Mouse (Mus musculus) frontal cortex, adult (tissue): ENCODE data around the gene Gspt1.

Experiments
- ATAC-seq: cut with Nextera tagmentation; 2 replicates; pipeline ENCODE4 v1.9.2; 2017; ENCODE audit warnings: mild to moderate bottlenecking, moderate library complexity, mixed read lengths; ENCODE audit not compliant: low TSS enrichment

The Gspt1 gene

GRCm38 (mm10) chr16:11202571-11203554 is 51.3 kb downstream of the Gspt1 start, which contains the start of gene Rsl1d1:
Rsl1d1 (minus strand) TSS chr16:11203331.
- ATAC-seq: peak; percentile 99

DNA sequence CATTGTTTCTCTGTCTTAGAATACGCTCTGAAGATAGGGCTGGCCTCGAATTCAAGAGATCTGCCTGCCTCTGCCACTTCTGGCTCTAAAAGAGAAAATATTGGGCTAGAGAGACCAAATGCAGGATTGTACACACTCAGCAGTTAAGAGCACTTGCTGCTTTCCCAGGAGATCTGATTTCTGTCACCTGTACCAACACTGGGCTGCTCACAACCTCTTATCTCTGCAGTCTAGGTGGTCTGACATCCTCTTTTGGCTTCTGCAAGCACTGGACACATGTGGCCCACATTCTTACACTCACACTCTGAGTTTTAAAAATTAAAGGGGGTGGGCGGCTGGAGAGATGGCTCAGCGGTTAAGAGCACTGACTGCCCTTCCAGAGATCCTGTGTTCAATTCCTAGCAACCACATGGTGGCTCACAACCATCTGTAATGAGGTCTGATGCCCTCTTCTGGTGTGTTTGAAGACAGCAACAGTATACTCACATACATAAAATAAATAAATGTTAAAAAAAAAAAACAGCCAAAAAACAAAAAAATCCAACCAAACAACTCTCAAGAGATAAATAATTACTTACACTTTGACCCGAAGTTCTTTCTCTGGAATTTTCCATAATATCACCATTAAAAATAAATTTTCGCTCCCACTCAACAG is 52.3 kb downstream of the Gspt1 start:
- ATAC-seq: no peak

- no peak for ATAC-seq
Measured at GRCm38 (mm10) chr16:11200247-11200646, 53.9 kb downstream of the Gspt1 start.

GRCm38 (mm10) chr16:11198467-11198866 is 55.7 kb downstream of the Gspt1 start:
- ATAC-seq: no peak

DNA sequence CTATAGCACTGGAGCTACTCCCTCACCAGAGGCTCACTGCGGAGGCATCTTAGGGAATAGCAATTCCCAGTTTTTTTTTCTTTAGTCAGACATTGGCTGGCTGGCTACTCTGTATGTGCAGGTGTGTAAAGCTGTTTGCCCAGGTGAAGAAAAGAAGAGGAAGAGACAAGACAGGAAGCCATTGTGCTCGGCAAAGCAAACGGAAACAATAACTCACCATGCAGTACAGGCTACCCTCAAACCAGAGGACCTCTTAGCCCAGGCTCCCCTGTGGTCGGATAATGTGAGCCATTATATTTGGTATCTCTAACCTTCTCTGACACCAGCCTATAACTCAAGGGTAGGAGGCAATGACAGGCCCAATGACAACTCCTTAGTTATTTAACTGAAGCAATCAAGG is 57.1 kb downstream of the Gspt1 start:
- ATAC-seq: no peak

DNA sequence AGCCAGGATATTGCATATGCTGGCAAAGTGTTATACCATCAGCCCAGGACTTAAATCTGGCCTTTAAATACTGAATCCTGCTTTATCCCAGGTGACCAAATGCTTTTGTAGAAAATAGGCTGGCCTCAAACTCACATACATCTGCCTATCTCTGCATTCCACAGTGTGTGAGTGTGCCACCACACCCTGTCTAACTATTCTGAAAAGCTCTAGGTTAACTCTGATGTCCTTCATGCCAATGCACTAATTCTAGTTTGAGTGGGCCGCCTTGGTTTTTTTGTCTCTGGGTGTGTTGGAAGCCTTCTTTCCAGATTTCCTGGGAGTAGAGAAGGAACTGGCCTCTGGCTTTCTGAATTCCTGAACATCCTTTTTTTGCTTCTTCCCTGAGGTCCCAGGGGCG is 60.9 kb downstream of the Gspt1 start:
- no peak for ATAC-seq

GRCm38 (mm10) chr16:11190150-11190549 is 64.0 kb downstream of the Gspt1 start:
- ATAC-seq: peak; percentile 65; the same call in 1 of the 2 replicates

DNA sequence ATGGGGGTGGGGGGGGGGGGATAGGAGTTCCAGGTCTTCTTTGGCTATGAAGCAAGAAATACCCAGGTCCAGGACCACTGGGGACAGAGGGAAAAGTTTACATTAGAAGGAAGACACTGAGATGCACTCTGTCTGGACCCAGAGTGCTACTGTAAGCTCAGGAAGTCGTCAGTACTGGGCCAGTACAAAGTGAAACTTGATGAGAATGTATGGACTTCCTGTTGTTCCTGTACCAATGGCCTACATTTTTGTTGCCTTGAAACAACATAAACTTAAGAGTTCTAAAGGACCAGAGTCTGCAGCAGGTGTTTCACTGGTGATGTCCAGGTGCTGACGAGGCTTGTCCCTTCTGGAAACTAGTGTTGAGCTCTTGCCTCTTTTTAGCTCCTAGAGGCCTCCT is 76.7 kb downstream of the Gspt1 start:
- ATAC-seq: no peak

- ATAC-seq: no peak
Measured at GRCm38 (mm10) chr16:11176884-11177244, 77.3 kb downstream of the Gspt1 start.

- peak; percentile 95 for ATAC-seq
Measured at GRCm38 (mm10) chr16:11176208-11176883, 77.8 kb downstream of the Gspt1 start, which contains the start of gene Zc3h7a. Zc3h7a (minus strand) TSS chr16:11176393.

DNA sequence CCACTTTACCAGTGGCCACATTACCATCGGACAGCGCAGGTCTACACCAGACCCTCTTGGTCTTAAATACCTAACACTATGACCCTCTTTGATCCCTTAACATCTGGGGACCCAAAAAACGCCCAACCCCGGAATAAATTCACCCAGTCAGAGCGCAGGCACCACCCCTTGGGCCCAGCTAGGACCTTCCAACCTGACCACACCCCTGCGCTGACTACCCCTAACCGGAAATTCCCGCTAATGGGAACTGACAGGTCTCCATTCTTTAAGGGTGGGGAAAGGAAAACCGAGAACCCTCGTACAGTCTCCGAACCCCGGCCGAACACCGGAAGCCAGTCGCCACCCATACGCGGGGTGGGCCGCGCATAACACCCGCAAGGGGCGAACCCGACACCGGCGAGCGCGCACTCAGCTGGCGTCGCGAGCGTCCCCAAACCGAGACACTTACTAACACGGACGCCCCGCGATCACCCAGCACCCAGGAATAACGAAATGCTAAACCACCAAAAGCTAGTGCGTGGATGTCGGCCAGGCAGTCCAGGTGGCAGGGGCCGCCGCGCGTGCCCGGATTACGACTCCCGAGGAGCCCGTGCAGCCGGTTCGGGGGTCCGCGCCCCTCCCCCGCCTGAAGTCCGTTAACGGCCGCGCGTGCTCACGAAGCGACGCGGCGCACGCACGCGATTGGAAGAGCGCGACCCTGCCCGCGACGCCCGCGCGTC is 78.5 kb downstream of the Gspt1 start:
- ATAC-seq: peak; percentile 20

GRCm38 (mm10) chr16:11175100-11175488 is 79.0 kb downstream of the Gspt1 start:
- ATAC-seq: no peak

- ATAC-seq: peak; percentile 24
Measured at GRCm38 (mm10) chr16:11174671-11175081, 79.4 kb downstream of the Gspt1 start.

DNA sequence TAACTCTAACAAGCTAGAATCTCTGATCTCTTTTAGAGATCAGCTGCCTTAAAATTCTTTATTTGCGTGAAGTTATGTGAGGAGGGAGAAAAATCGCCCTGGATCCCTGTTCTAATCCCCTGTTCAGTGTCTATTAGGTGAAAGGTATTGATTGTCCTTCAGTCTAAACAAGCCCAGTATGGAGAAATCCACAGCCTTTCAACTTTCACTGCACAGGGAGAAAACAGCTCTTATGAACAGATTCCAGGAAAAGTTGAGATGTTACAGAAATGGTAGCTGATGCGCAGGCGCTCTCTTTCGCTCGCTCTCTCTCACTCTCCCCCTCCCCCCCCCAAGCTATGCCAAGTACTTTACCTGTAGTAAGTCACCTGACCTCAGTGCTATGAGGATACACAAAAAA is 82.4 kb downstream of the Gspt1 start:
- no peak for ATAC-seq
